Mouse (Mus musculus): ENCODE data around the gene Fam83f. TPM values are rescaled to one million over a fixed set of nuclear protein-coding genes. Genes with fewer than 3 reads are reported as not detected.

Fam83f gene
- polyA plus RNA-seq, 1 experiment from 2014 or later, result 19.2 TPM

- H3K36me3 ChIP-seq, result no peaks in the 10 kb centered on the region
- no peaks in the 10 kb centered on the region for H3K9me3 ChIP-seq
- no peak overlapping the region for H3K4me3 ChIP-seq (replicated peaks)
- no peaks in the 10 kb centered on the region for H3K4me1 ChIP-seq (replicated peaks)
- H3K27me3 ChIP-seq (replicated peaks), result no peaks in the 10 kb centered on the region
- ATAC-seq, result no peak
- no peak overlapping the region for H3K27ac ChIP-seq
- no peak overlapping the region for H3K9ac ChIP-seq
- no peak overlapping the region for H3K4me2 ChIP-seq (replicated peaks)
- WGBS, result 43% methylated on average over 5 of the region's 5 CpGs
Observed at GRCm38 (mm10) chr15:80697564-80697963, 25.9 kb downstream of the Fam83f start.

DNA sequence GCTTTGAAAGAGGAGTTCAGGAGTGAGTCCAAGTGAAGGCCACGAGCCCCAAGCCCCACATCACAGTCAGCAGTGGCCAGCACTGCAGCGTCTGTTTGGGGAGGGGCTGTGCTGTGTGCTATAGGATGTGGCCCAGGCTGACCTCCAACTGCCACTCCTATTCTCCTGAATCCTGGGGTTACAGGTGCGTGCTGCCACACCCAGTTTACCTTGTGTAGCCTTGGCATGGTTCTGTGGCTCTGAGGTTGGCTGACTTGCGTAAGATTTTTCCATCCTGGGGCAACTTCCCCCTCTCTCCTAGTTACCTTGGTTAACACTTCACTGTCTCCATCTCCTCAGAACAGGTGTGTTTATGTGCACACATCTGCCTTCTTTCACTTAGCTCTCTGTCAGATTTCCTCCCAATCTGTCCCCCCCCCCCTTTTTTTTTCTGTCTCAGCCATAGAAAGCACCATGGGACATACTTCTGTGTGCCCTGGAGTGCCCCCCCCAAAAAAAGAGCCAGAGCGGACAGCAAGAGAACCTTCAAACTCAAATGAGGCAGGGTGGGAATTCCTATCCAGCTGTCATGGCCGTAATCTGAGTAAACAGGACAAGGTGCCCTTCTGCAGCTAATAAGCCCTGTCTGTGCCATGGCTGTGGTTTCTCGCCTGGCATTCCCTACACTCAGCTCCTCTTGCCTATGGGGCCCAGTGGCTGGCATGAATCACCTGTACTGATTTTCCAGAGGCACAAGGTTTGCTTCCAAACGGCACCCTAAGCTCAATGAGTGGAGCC, 30.0 kb downstream of the Fam83f start:
- Histone ChIP-seq H3K4me1 (replicated peaks) (peaks cover 2% of the 10 kb centered on the region; the same call in 1 of the 2 replicates), H3K4me2 (replicated peaks) (no peak overlapping the region), H3K9me3 (no peaks in the 10 kb centered on the region), H3K27ac (no peak overlapping the region), H3K9ac (no peak overlapping the region), H3K4me3 (replicated peaks) (no peak overlapping the region), H3K27me3 (replicated peaks) (no peaks in the 10 kb centered on the region), H3K36me3 (no peaks in the 10 kb centered on the region)
- 58% methylated on average over 8 of the region's 8 CpGs for WGBS
- no peak; the same call in 1 of the 2 replicates for ATAC-seq

- no peak for ATAC-seq
- Histone ChIP-seq H3K27ac (no peak overlapping the region), H3K4me1 (replicated peaks) (peaks cover 14% of the 10 kb centered on the region), H3K27me3 (replicated peaks) (no peaks in the 10 kb centered on the region), H3K9ac (no peak overlapping the region), H3K9me3 (no peaks in the 10 kb centered on the region), H3K4me2 (replicated peaks) (no peak overlapping the region), H3K4me3 (replicated peaks) (no peak overlapping the region), H3K36me3 (no peaks in the 10 kb centered on the region)
- WGBS, result 84% methylated on average over 5 of the region's 5 CpGs
Observed at GRCm38 (mm10) chr15:80702910-80703309, 31.3 kb downstream of the Fam83f start.

- Histone ChIP-seq H3K9me3 (no peaks in the 10 kb centered on the region), H3K4me3 (replicated peaks) (no peak overlapping the region), H3K4me1 (replicated peaks) (peaks cover 16% of the 10 kb centered on the region), H3K27me3 (replicated peaks) (no peaks in the 10 kb centered on the region), H3K9ac (no peak overlapping the region), H3K4me2 (replicated peaks) (no peak overlapping the region), H3K36me3 (no peaks in the 10 kb centered on the region), H3K27ac (no peak overlapping the region)
- ATAC-seq, result no peak
- WGBS, result 70% methylated on average over 2 of the region's 2 CpGs
Observed at GRCm38 (mm10) chr15:80703495-80703894, 31.8 kb downstream of the Fam83f start.

GRCm38 (mm10) chr15:80704267-80704666, 32.6 kb downstream of the Fam83f start:
- H3K9me3 ChIP-seq, result no peaks in the 10 kb centered on the region
- H3K4me1 ChIP-seq (replicated peaks), result peaks cover 17% of the 10 kb centered on the region
- no peaks in the 10 kb centered on the region for H3K27me3 ChIP-seq (replicated peaks)
- H3K4me2 ChIP-seq (replicated peaks), result peak overlapping the region; percentile 42
- H3K9ac ChIP-seq, result no peak overlapping the region
- 2% methylated on average over 7 of the region's 7 CpGs for WGBS
- H3K27ac ChIP-seq, result no peak overlapping the region
- H3K4me3 ChIP-seq (replicated peaks), result no peak overlapping the region
- ATAC-seq, result peak; percentile 89
- no peaks in the 10 kb centered on the region for H3K36me3 ChIP-seq

DNA sequence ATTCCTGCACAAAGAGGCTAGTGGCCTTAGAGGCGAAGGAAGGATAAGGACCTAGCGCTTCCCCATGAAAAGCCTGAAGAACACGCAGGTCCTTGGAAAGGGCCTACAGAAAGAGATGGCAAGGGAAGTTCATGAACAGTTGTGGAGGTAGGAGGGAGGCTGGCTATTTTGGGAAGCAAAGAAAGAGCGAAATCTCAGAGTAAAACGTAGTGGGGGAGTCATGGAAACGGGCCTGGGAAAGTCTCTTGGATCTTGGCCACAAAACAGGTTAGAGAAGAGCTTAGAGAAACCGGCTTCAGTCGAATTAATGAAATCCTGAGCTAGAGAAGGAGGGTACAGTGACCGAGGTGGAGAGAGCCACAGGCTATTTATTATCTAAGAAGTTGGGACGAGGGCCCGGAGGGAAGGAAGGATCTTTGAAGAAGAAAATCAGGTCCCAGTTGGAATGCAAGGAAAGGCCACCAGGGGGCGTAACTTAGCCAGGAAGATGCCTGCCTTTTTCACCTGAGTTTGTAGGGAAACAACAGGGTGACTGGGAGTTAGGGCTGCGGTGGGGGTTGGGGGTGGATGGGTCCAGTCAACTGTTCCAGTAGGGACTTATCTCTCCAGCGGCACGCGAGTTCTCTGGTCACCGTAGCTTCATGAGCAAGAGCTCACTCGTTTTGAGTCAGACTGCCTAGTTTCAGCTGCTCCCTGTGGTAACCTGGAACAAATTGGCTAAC, 34.3 kb downstream of the Fam83f start:
- Histone ChIP-seq H3K9me3 (no peaks in the 10 kb centered on the region), H3K36me3 (no peaks in the 10 kb centered on the region), H3K9ac (0 out of 2 replicates have a peak overlapping the region, but pooled peaks have one; percentile 10), H3K27ac (peak overlapping the region; percentile 82), H3K27me3 (replicated peaks) (no peaks in the 10 kb centered on the region), H3K4me2 (replicated peaks) (peak overlapping the region; percentile 72), H3K4me1 (replicated peaks) (peaks cover 17% of the 10 kb centered on the region), H3K4me3 (replicated peaks) (peak overlapping the region; percentile 23)
- ATAC-seq, result no peak
- WGBS, result 28% methylated on average over 18 of the region's 18 CpGs

GRCm38 (mm10) chr15:80706596-80706995, 34.9 kb downstream of the Fam83f start:
- H3K4me2 ChIP-seq (replicated peaks), result peak overlapping the region; percentile 72
- H3K4me3 ChIP-seq (replicated peaks), result peak overlapping the region; percentile 23; the same call in 1 of the 2 replicates
- no peaks in the 10 kb centered on the region for H3K36me3 ChIP-seq
- 0 out of 2 replicates have a peak overlapping the region, but pooled peaks have one; percentile 10 for H3K9ac ChIP-seq
- no peaks in the 10 kb centered on the region for H3K9me3 ChIP-seq
- 17% methylated on average over 11 of the region's 11 CpGs for WGBS
- ATAC-seq, result no peak
- peaks cover 17% of the 10 kb centered on the region for H3K4me1 ChIP-seq (replicated peaks)
- H3K27me3 ChIP-seq (replicated peaks), result no peaks in the 10 kb centered on the region
- peak overlapping the region; percentile 82 for H3K27ac ChIP-seq

DNA sequence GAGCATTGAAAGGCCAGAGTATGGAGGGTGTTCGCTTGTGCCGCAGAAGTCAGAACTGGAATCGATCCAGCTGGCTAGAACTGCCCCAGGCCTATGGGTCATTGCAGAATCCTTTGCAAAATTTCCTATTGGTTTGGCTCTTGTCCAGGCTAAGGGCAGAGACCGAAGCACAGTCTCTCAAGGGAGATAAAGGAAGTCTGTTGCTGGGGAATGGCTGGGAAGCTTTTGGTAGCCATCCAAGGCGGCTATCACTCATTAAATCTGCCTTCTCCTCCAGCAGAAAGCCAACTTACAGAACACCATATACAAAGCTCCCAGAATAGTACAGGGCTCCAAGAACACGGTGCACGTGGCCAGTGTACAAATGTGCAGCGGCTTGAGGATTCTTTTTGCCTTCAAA, 35.4 kb downstream of the Fam83f start:
- Histone ChIP-seq H3K4me3 (replicated peaks) (no peak overlapping the region), H3K27ac (peak overlapping the region; percentile 82), H3K4me2 (replicated peaks) (peak overlapping the region; percentile 72), H3K9me3 (no peaks in the 10 kb centered on the region), H3K4me1 (replicated peaks) (peaks cover 17% of the 10 kb centered on the region), H3K36me3 (no peaks in the 10 kb centered on the region), H3K9ac (no peak overlapping the region), H3K27me3 (replicated peaks) (no peaks in the 10 kb centered on the region)
- 37% methylated on average over 8 of the region's 8 CpGs for WGBS
- ATAC-seq, result no peak

DNA sequence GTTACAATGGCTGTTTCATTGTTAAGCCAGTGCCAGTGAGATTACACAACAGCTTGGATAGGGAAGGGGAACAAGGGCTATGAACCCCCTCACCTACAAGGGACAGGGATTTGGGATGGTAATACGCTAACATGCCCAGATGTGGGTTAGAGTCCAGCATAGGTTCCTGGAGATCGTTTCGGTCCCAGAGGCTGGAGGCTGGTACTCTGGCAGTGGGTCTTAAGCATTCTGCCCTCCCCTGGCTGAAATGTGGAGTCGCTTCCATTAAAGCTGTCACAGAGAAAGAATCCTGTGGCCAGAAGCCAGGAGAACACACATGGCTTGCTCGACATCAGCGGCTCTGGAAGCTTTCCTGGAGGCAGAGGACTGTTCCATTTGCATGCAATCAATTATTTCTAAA, 37.9 kb downstream of the Fam83f start:
- H3K9ac ChIP-seq, result no peak overlapping the region
- 44% methylated on average over 6 of the region's 6 CpGs for WGBS
- H3K27me3 ChIP-seq (replicated peaks), result no peaks in the 10 kb centered on the region
- H3K9me3 ChIP-seq, result no peaks in the 10 kb centered on the region
- H3K4me3 ChIP-seq (replicated peaks), result no peak overlapping the region
- H3K27ac ChIP-seq, result no peak overlapping the region
- no peaks in the 10 kb centered on the region for H3K36me3 ChIP-seq
- ATAC-seq, result no peak
- no peak overlapping the region for H3K4me2 ChIP-seq (replicated peaks)
- H3K4me1 ChIP-seq (replicated peaks), result peaks cover 17% of the 10 kb centered on the region

GRCm38 (mm10) chr15:80710257-80710607, 38.6 kb downstream of the Fam83f start:
- no peaks in the 10 kb centered on the region for H3K36me3 ChIP-seq
- H3K9me3 ChIP-seq, result no peaks in the 10 kb centered on the region
- peak overlapping the region; percentile 89; the same call in 1 of the 2 replicates for H3K27ac ChIP-seq
- peak overlapping the region; percentile 94 for H3K4me3 ChIP-seq (replicated peaks)
- no peak overlapping the region for H3K9ac ChIP-seq
- H3K27me3 ChIP-seq (replicated peaks), result no peaks in the 10 kb centered on the region
- no peak for ATAC-seq
- peaks cover 17% of the 10 kb centered on the region for H3K4me1 ChIP-seq (replicated peaks)
- peak overlapping the region; percentile 47 for H3K4me2 ChIP-seq (replicated peaks)
- 16% methylated on average over 5 of the region's 5 CpGs for WGBS

DNA sequence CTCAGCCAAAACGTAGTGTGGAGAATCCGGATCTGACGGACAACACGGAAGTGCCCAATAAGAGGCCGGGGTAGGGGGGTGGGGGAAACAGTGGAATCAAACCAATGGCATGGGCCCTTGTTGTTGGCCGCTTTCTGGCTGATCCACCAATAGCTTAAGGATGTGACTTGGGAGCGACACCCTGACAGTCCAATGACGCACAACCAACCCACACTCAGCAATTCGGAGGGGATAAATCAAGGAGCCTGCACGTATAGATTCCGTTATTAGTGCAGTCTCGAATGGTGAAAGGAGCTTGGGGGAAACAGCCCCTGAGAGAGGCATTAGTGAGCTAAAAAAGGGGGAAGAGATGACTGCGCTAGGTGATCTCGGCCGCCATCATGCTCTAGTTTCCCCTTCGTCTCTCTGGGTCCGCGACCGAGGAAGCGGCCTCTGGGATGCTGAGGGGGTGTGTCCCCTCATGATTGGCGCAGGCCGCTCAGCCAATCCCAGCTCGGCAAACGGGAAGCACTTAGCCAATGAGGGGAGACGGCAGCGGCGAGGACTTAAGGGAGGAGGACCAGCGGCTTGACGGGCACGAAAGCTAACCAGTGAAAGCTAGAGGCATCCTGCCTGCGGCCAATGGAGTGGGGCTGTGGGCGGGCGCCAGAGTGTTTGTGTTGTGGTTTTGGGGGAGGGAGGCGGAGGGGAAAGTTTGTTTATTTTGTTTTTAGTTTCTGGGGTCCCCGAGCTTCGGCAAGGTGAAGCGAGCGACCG, 39.1 kb downstream of the Fam83f start, which contains the start of gene Tnrc6b:
Gene Tnrc6b, plus strand, starts transcription at position 706 of the 756 bp plus-strand sequence.
- Histone ChIP-seq H3K9ac (peak within 1 kb of the TSS; percentile 72), H3K4me2 (replicated peaks) (peak within 1 kb of the TSS; percentile 91), H3K4me3 (replicated peaks) (peak within 1 kb of the TSS; percentile 94), H3K9me3 (no peaks in the 10 kb centered on the region), H3K27ac (peak within 1 kb of the TSS; percentile 89), H3K36me3 (no peaks in the 10 kb centered on the region), H3K4me1 (replicated peaks) (peaks cover 17% of the 10 kb centered on the region), H3K27me3 (replicated peaks) (no peaks in the 10 kb centered on the region)
- WGBS, result 1% methylated on average over 39 of the region's 39 CpGs
- peak; percentile 98 for ATAC-seq
